Mouse (Mus musculus) lung, embryonic 16.5 days (tissue): ENCODE data around the gene Sf1. TPM values are rescaled to one million over a fixed set of nuclear protein-coding genes. Genes with fewer than 3 reads are reported as not detected.

Experiments used
- ATAC-seq: fragments of 200-750 bp; cut with Nextera tagmentation; 2 replicates; pipeline ENCODE4 v1.8.0; 2017; ENCODE audit warnings: low read depth, mild to moderate bottlenecking, moderate library complexity
- H3K27ac ChIP-seq: fragments of 300-500 bp; sonication (generic); 2 replicates; pipeline ENCODE4 v1.5.1; 2014; ENCODE audit warnings: mild to moderate bottlenecking, control low read depth, low read length
- H3K27me3 ChIP-seq: fragments of 300-500 bp; sonication (generic); 2 replicates; pipeline ENCODE4 v1.6.1; 2014; ENCODE audit warnings: low read depth, low read length, mixed read lengths; ENCODE audit not compliant: control insufficient read depth, insufficient read depth
- H3K36me3 ChIP-seq: fragments of 300-500 bp; sonication (generic); 2 replicates; pipeline ENCODE4 v1.6.1; 2014; ENCODE audit warnings: low read length; ENCODE audit not compliant: control insufficient read depth, insufficient read depth
- H3K4me1 ChIP-seq: fragments of 300-500 bp; sonication (generic); replicated peaks from 2 replicates; pipeline ENCODE4 v1.6.1; 2014; ENCODE audit warnings: low read length, mixed read lengths; ENCODE audit not compliant: control insufficient read depth, insufficient read depth
- H3K4me2 ChIP-seq: fragments of 300-500 bp; sonication (generic); 2 replicates; pipeline ENCODE4 v1.6.1; 2014; ENCODE audit warnings: low read depth, low read length, control low read depth
- H3K4me3 ChIP-seq: fragments of 300-500 bp; sonication (generic); 2 replicates; pipeline ENCODE4 v1.5.1; 2014; ENCODE audit warnings: mild to moderate bottlenecking, low read length, control low read depth
- H3K9ac ChIP-seq: fragments of 300-500 bp; sonication (generic); 2 replicates; pipeline ENCODE4 v1.6.1; 2014; ENCODE audit warnings: low read length, control low read depth
- H3K9me3 ChIP-seq: fragments of 300-500 bp; sonication (generic); 2 replicates; pipeline ENCODE4 v1.6.1; 2016; ENCODE audit warnings: low read length; ENCODE audit not compliant: control insufficient read depth
- WGBS: fragments of 180-500 bp; shearing (Covaris S2); extraction: QIAGEN DNeasy Blood & Tissue Kit; methylation state at CpG from one replicate; pipeline ENCODE4 v1.1.7; 2014; 5-methylcytosine and 5-hydroxymethylcytosine counted together
- polyA plus RNA-seq: library from polyadenylated mRNA; unstranded; fragments of >200 nt; fragmentation: Nextera tagmentation; extraction: Ambion mirVana; gene quantifications from 2 replicates; pipeline ENCODE4 v1.2.1, GENCODE M21; 2015

Sf1 gene
- polyA plus RNA-seq, 1 experiment from 2014 or later: 132 TPM

GRCm38 (mm10) chr19:6418984-6419692, 55.6 kb downstream of the Sf1 start:
- Histone ChIP-seq H3K4me2 (peak overlapping the region; percentile 97), H3K27ac (no peak overlapping the region), H3K36me3 (no peaks in the 10 kb centered on the region), H3K9ac (no peak overlapping the region), H3K4me1 (peaks cover 7% of the 10 kb centered on the region), H3K9me3 (no peaks in the 10 kb centered on the region), H3K4me3 (peak overlapping the region; percentile 49), H3K27me3 (peaks cover 42% of the 10 kb centered on the region)
- ATAC-seq: no peak
- 15% methylated on average over 12 of the region's 23 CpGs for WGBS

- Histone ChIP-seq H3K9me3 (no peaks in the 10 kb centered on the region), H3K27ac (no peak overlapping the region), H3K4me1 (peaks cover 7% of the 10 kb centered on the region), H3K9ac (no peak overlapping the region), H3K27me3 (peaks cover 45% of the 10 kb centered on the region), H3K4me3 (no peak overlapping the region), H3K36me3 (no peaks in the 10 kb centered on the region), H3K4me2 (no peak overlapping the region)
- 42% methylated on average over 9 of the region's 9 CpGs for WGBS
- ATAC-seq: no peak
Observed at GRCm38 (mm10) chr19:6419805-6420310, 56.4 kb downstream of the Sf1 start.

- Histone ChIP-seq H3K27me3 (peaks cover 45% of the 10 kb centered on the region), H3K27ac (no peak overlapping the region), H3K4me2 (no peak overlapping the region), H3K9me3 (no peaks in the 10 kb centered on the region), H3K36me3 (no peaks in the 10 kb centered on the region), H3K4me1 (peaks cover 7% of the 10 kb centered on the region), H3K4me3 (no peak overlapping the region), H3K9ac (no peak overlapping the region)
- WGBS: 48% methylated on average over 19 of the region's 19 CpGs
- no peak for ATAC-seq
Observed at GRCm38 (mm10) chr19:6420481-6421210, 57.2 kb downstream of the Sf1 start.

- ATAC-seq: no peak
- 76% methylated on average over 9 of the region's 9 CpGs for WGBS
- H3K9me3 ChIP-seq: no peaks in the 10 kb centered on the region
- no peak overlapping the region for H3K4me2 ChIP-seq
- H3K27ac ChIP-seq: no peak overlapping the region
- no peaks in the 10 kb centered on the region for H3K36me3 ChIP-seq
- H3K4me3 ChIP-seq: no peak overlapping the region
- H3K27me3 ChIP-seq: peaks cover 51% of the 10 kb centered on the region
- H3K9ac ChIP-seq: no peak overlapping the region
- peaks cover 7% of the 10 kb centered on the region for H3K4me1 ChIP-seq
Observed at GRCm38 (mm10) chr19:6421211-6421590, 57.7 kb downstream of the Sf1 start.

- Histone ChIP-seq H3K27ac (no peak overlapping the region), H3K4me2 (no peak overlapping the region), H3K36me3 (no peaks in the 10 kb centered on the region), H3K9me3 (no peaks in the 10 kb centered on the region), H3K9ac (no peak overlapping the region), H3K4me3 (no peak overlapping the region), H3K4me1 (peaks cover 7% of the 10 kb centered on the region), H3K27me3 (peaks cover 58% of the 10 kb centered on the region)
- ATAC-seq: no peak
- 41% methylated on average over 7 of the region's 7 CpGs for WGBS
Observed at GRCm38 (mm10) chr19:6422014-6422413, 58.5 kb downstream of the Sf1 start.

GRCm38 (mm10) chr19:6423241-6423640, 59.8 kb downstream of the Sf1 start:
- no peak overlapping the region for H3K9ac ChIP-seq
- WGBS: 72% methylated on average over 16 of the region's 16 CpGs
- H3K4me1 ChIP-seq: peaks cover 13% of the 10 kb centered on the region
- H3K4me2 ChIP-seq: no peak overlapping the region
- H3K4me3 ChIP-seq: no peak overlapping the region
- ATAC-seq: no peak
- no peaks in the 10 kb centered on the region for H3K9me3 ChIP-seq
- H3K27me3 ChIP-seq: peaks cover 62% of the 10 kb centered on the region
- H3K36me3 ChIP-seq: no peaks in the 10 kb centered on the region
- H3K27ac ChIP-seq: no peak overlapping the region

- Histone ChIP-seq H3K4me3 (no peak overlapping the region), H3K36me3 (no peaks in the 10 kb centered on the region), H3K27ac (no peak overlapping the region), H3K4me2 (no peak overlapping the region), H3K27me3 (peaks cover 62% of the 10 kb centered on the region), H3K9me3 (no peaks in the 10 kb centered on the region), H3K4me1 (peaks cover 13% of the 10 kb centered on the region), H3K9ac (no peak overlapping the region)
- ATAC-seq: no peak
- 59% methylated on average over 8 of the region's 8 CpGs for WGBS
Observed at GRCm38 (mm10) chr19:6424137-6424881, 60.8 kb downstream of the Sf1 start.

GRCm38 (mm10) chr19:6425595-6425994, 62.1 kb downstream of the Sf1 start:
- Histone ChIP-seq H3K4me3 (no peak overlapping the region), H3K27me3 (peaks cover 62% of the 10 kb centered on the region), H3K27ac (no peak overlapping the region), H3K4me1 (peaks cover 13% of the 10 kb centered on the region), H3K36me3 (no peaks in the 10 kb centered on the region), H3K4me2 (no peak overlapping the region), H3K9ac (no peak overlapping the region), H3K9me3 (no peaks in the 10 kb centered on the region)
- no peak for ATAC-seq
- WGBS: 43% methylated on average over 5 of the region's 5 CpGs
